Mouse (Mus musculus): ENCODE results near the gene Rbp3.

DNA sequence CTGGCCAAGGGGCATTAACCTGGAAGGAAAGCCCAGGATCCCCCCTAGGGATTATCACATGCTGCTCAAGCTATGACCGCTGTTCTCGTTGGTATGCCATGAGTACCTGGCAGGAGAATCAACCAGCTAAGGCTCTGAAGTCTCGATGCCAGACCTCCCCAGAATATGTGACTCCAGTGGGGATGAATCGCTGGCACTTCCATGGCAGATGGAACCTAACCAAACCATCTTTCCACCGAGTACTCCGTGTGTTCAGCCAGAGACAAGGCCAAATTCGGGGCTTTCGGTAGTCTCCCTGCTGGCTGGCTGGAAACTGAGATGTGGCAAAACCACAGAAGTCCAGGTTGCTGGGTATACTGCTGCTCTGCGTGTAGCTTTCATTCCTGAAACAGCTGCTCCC, 39.6 kb upstream of the Rbp3 start:
- TF ChIP-seq POLR2A (IDR thresholded peaks at IDR 0.05; ENCODE audit: insufficient read depth, low read depth, low read length) (no peak), CTCF (IDR thresholded peaks at IDR 0.05) (no peak), EP300 (IDR thresholded peaks at IDR 0.05; ENCODE audit: insufficient read depth, low read depth, low read length) (no peak)

Data from heart, adult 2 months (tissue).